Mouse (Mus musculus) heart, postnatal 25 days (tissue): ENCODE measurements around the gene H2al1m. TPM values are rescaled to one million over a fixed set of nuclear protein-coding genes. Genes with fewer than 3 reads are reported as not detected.
"Not testable (repeated sequence)": the region's sequence is repeated elsewhere in the genome, so short reads cannot be mapped to it uniquely, and the experiment has no call there.

Source experiments
- DNase-seq: peaks from one replicate; pipeline ENCODE4 v3.0.0; 2022; ENCODE audit warnings: low spot score
- intact Hi-C: fragments of 180-260 bp; cut with DNase I; formaldehyde crosslinking; loops from one replicate; pipeline ENCODE4 v1.15.1; 2025
- total RNA-seq, 2 experiments: library from RNA; stranded (reverse); gene quantifications; 2 replicates each; pipeline ENCODE4 v1.2.3; 2021

Gene H2al1m
- total RNA-seq, result not detected

- intact Hi-C loops, DNase-seq: not testable (repeated sequence)
Measured at GRCm38 (mm10) chrX:9283464-9283863, at the start of gene H2al1m. TSS of gene H2al1m (plus strand) at chrX:9283764.

DNA sequence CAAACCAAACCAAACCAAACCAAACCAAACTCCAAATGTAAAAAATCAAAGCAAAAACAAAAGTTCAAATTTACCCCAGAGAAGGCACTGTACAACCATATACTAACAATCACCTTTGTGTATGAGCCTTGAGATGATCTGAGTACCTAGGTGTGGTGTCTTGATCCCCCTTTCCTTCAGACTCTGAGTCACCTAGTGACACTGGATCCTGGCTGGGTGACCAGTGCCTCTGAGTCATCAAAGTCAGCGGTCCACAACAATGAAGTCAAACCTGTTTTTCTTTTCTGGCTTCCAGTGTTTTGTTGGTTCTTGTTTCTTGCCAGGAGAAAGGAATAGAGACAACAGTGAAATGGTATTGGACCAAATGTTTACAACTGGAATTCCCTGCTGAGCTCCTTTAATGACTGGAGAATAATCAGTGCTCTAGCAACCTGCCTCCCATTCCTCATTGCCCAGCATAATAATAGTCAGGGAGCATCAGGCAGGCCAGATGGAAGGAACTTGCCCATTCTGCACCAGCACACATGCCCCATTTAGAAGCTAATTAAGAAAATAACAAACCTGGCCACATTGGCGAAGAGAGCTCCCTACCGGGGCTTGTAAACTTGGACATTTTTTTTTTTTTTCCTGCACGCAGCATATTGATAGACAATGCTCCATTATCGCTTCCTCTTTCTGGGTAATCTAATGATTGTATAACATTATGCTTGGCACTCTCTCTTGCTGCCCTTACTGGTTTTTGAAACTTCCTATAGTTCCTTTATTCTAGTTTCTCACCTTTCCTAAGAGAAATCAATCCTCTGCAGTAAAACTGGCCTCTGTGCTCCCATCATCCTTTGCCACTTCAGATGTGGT is 42.6 kb upstream of the H2al1m start:
- no peak for DNase-seq
- intact Hi-C loops, result no loop called here

DNA sequence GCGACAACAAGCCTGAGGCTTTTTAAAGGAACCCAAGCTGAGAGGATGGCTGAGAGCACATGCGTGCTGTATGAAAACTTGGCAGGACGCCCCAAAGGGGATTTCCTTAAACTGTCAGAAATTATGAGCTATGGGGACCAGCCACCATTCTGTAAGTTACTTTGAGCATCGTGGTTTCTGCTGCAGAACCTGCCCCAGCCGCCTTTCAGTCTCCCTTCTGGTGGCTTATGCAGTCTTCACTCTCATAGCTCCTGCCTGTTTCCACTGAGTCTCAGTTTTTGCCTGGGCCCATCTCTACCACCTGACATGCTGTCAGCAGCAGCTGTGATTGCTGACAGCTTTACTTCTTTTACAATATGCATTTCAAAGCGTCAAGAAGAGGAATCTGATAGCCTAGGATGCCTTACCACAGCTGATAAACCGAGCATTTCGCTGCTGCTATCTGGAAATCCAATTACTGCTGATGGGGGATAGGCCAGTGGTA is 40.1 kb upstream of the H2al1m start:
- no peak for DNase-seq
- intact Hi-C loops, result no loop called here

DNA sequence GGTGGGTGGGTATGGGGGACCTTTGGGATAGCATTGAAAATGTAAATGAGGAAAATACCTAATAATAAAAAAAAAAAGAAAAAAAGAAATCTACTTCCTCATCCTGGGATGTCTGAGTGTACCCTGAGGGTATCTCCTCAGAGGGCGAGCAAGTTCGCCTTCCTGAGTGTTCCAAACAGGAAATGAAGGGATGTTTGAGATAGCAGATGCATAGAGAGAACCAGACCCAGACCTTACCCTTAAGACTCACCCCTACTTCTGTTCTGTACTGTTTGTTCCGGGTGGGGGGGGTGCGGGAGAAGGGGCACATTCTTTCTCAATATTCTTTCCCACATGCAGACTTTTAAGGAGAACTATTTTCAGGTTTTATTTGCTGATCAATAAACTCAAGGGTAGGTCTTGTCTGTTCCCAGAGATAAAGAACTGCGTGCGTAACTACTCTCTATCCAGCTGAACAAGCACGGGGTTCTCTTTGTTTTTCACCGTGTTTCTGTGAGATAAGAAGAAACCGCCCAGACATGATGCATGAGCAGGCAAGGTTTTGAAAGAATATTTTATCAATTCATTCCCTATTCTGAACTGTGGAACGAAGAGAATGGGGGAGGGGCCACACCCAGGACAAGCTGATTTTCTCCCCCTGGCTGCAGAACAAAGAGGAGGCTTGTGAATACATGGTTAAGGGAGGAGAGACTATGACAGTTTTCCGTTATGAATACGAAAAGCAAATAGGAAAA is 38.8 kb upstream of the H2al1m start:
- DNase-seq, result no peak

DNA sequence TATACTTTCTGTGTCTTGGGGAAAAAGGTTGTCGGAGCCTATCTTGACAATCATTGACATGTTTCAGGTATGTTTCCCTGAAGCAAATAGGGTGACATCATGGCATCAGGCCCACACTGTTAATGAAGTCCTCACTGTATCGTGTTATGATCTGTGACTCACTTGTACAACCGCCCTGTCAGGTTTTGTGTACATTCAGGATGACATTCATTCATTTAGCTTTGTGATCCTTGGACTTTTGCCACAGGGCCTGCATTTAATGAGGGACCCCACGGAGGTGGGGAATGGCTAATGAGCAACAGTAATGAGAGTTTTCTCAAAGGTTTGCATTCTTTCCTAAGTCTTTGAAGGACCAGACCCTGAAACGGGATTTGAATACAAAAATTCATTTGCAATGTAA is 34.7 kb upstream of the H2al1m start:
- intact Hi-C loops, result no loop called here
- DNase-seq, result no peak

More for the DNA sequence above, 38.8 kb upstream of the H2al1m start:
- intact Hi-C loops, result no loop called here

DNA sequence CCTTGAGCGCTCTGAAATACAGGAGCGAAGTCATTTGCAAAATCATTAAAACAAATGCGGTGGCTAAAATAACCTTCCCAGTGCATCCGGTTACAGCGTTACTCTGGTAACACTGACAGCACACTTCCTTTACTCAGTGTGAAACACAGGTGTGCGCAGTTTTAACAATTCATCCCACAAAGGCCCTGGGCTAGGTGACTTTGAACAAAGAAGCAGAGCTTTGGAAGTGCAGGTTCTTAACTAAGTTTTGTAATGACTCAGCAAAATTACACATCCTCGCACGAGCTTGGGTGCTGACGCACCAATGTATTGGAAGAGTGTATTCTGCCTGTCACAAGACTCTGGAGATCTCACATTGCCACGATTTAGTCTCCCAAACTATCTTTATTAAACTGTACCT is 29.6 kb upstream of the H2al1m start:
- no peak for DNase-seq
- intact Hi-C loops, result no loop called here

GRCm38 (mm10) chrX:9254901-9255300 is 28.7 kb upstream of the H2al1m start:
- no peak for DNase-seq
- intact Hi-C loops, result no loop called here

DNA sequence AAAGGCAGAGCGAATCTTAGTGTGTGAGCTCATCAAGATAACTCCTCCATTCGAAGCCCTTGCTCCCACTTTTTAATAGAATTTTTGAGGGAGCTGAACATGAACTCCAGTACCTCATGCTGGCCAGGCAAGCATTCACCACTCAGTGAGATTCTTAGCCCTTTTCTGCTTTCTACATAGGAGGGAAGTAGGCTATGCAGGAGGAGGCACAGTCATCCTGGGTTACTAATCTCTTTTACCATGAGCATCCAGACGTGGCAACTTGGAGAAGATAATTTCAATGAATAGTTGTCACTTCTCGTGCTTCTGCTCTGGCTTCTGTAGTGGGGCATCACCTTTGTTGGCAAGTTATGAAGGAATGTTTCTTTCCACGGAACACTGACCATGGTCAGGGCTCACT is 26.8 kb upstream of the H2al1m start, which contains the start of gene Gm14862:
Gene Gm14862, minus strand, starts transcription at position 134 of the 400 bp plus-strand sequence.
- intact Hi-C loops, result no loop called here
- DNase-seq, result no peak

- no peak for DNase-seq
- intact Hi-C loops, result no loop called here
Measured at GRCm38 (mm10) chrX:9257831-9258230, 25.7 kb upstream of the H2al1m start.

GRCm38 (mm10) chrX:9259267-9259666 is 24.3 kb upstream of the H2al1m start:
- DNase-seq, result no peak
- intact Hi-C loops, result no loop called here

DNA sequence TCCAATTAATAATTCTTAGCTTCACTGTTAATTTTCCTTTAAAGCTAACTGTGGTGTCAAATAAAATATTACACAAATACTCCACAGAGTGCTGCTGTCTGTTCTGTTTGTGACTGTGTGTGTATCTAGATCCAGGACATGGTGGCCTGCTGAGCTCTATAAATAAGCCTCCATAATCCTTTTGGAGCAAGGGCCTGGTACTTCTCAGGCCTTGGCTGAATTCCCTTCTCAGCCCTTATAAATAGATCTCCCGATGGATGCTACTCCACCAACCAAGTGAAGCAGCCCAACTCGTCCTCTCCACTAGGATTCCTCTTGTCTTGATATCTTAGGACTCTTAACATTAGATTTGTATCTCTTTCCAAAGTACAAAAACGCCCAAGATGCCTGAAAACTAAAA is 12.5 kb upstream of the H2al1m start:
- DNase-seq, result no peak
- intact Hi-C loops, result loop anchor here (5.0 kb wide), 1 partner anchor 49 kb away; no protein-coding TSS in a partner anchor

GRCm38 (mm10) chrX:9271947-9272459 is 11.6 kb upstream of the H2al1m start:
- intact Hi-C loops, result loop anchor here (5.0 kb wide), 1 partner anchor 50 kb away; no protein-coding TSS in a partner anchor
- DNase-seq, result no peak

DNA sequence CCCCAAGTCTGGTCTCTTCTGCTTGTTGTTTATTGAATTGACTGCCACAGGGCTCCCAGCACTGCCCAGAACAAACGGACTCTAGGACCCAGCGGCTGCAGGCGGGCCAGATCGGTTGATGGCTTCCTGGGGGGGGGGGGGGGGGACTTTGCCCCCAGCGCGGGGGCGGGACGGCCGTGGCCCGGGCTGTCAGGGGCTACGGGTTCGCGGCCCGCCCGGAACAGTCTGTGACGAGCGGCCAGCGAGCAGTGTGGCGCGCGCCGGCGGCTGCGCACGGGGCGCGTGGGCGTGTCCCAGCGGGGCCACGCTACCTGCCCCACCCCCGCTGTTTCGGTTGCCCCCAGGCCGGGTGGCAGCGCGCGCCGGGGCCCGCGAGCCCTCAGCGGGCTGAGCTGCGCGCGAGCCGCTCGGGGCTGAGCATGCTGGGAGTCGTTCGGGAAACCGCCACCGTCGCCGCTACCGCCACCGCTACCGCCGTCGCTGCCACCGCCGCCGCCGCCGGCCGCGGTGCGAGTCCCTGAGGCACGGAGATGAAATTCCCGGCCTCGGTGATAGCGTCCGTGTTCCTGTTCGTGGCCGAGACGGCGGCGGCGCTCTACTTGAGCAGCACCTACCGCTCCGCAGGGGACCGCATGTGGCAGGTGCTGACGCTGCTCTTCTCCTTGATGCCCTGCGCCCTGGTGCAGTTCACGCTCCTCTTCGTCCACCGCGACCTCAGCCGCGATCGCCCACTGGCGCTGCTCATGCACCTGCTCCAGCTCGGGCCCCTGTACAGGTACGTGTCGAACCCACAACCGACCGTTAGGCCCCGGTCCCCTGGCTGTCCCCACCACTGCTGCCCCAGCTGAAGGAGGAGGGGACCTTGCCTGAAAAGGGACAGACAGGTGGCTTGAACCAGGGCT is 10.9 kb upstream of the H2al1m start, which contains the start of gene Xk:
Gene Xk, plus strand, starts transcription at position 297 of the 902 bp plus-strand sequence.
- DNase-seq, result no peak
- intact Hi-C loops, result loop anchor here (5.0 kb wide), 1 partner anchor 50 kb away; no protein-coding TSS in a partner anchor

DNA sequence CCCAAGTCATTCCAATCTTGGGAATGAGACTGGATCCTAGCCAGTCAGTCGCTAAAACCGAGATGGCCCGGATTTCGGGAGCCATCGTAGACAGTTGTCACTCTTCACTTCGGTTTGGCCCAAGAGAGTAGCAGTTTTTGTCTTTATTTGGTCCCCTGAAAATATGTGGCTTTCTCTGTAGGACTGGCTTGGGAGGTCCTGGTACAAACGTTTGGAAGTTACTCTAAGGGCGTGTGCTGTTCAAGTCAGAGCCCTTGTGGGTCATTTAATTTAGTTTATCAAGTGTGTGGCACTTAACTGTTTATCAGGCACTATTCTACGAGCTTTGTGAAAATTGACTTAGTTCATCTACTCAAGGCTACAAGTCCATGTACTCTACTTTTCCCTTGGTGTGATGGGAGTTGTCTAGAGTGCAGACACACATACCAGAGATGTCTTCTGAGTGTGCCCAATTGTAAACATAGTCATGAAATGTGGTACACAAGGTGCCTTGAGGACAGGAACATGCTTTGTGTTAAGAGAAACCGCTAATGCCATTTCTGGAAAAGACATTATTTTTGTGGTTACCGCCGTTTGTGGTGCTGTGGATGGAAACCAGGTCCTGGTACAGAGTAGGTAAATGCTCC is 10.1 kb upstream of the H2al1m start:
- intact Hi-C loops, result loop anchor here (5.0 kb wide), 1 partner anchor 51 kb away; no protein-coding TSS in a partner anchor

GRCm38 (mm10) chrX:9274321-9274720 is 9.2 kb upstream of the H2al1m start:
- intact Hi-C loops, result loop anchor here (5.0 kb wide), 1 partner anchor 52 kb away; no protein-coding TSS in a partner anchor

More for the DNA sequence above, 10.1 kb upstream of the H2al1m start:
- DNase-seq, result no peak

GRCm38 (mm10) chrX:9293140-9293829 is 9.7 kb downstream of the H2al1m start:
- intact Hi-C loops, DNase-seq: not testable (repeated sequence)

More at GRCm38 (mm10) chrX:9274321-9274720, 9.2 kb upstream of the H2al1m start:
- DNase-seq, result no peak

GRCm38 (mm10) chrX:9298413-9298864 is 14.9 kb downstream of the H2al1m start:
- intact Hi-C loops, result no loop called here

GRCm38 (mm10) chrX:9302791-9303190 is 19.2 kb downstream of the H2al1m start:
- intact Hi-C loops, result no loop called here
- DNase-seq, result no peak

More at GRCm38 (mm10) chrX:9298413-9298864, 14.9 kb downstream of the H2al1m start:
- DNase-seq, result no peak
